Mouse (Mus musculus) midbrain, embryonic 10.5 days (tissue): ENCODE measurements around the gene Gm9970. TPM values are rescaled to one million over a fixed set of nuclear protein-coding genes. Genes with fewer than 3 reads are reported as not detected.

Experiments used
- polyA plus RNA-seq: library from polyadenylated mRNA; unstranded; fragments of >200 nt; fragmentation: Nextera tagmentation; extraction: Ambion mirVana; gene quantifications from 2 replicates; pipeline ENCODE4 v1.2.1, GENCODE M21; 2016

Gm9970 gene
- polyA plus RNA-seq, 1 experiment from 2014 or later, result 0.23 TPM

Other genes starting within 250 kb of the Gm9970 start
- gene Atraid, start 192.9 kb downstream of the Gm9970 start, polyA plus RNA-seq, result 80.5 and 99.6 TPM in 2 replicates
- 10.6 and 11.4 TPM in 2 replicates for gene Slc5a6, start 192.3 kb downstream of the Gm9970 start, polyA plus RNA-seq
- 52.4 and 53.3 TPM in 2 replicates for gene Cad, start 186.5 kb downstream of the Gm9970 start, polyA plus RNA-seq
- gene Dnajc5g, start 134.9 kb downstream of the Gm9970 start, polyA plus RNA-seq, result not detected in 2 replicates
- gene Slc30a3, start 133.0 kb downstream of the Gm9970 start, polyA plus RNA-seq, result 1.5 and 7.1 TPM in 2 replicates
- gene Trim54, start 124.5 kb downstream of the Gm9970 start, polyA plus RNA-seq, result not detected in 2 replicates
- gene Ucn, start 102.4 kb downstream of the Gm9970 start, polyA plus RNA-seq, result not detected in 2 replicates
- 58.7 and 64.5 TPM in 2 replicates for gene Mpv17, start 87.0 kb downstream of the Gm9970 start, polyA plus RNA-seq
- 1.7 and 2.1 TPM in 2 replicates for gene Gm29609, start 61.3 kb downstream of the Gm9970 start, polyA plus RNA-seq
- gene Gtf3c2, start 61.1 kb downstream of the Gm9970 start, polyA plus RNA-seq, result 120 and 124 TPM in 2 replicates
- 139 and 153 TPM in 2 replicates for gene Snx17, start 48.0 kb downstream of the Gm9970 start, polyA plus RNA-seq
- gene Eif2b4, start 47.8 kb downstream of the Gm9970 start, polyA plus RNA-seq, result 86.3 and 87.7 TPM in 2 replicates
- gene Zfp513, start 38.9 kb downstream of the Gm9970 start, polyA plus RNA-seq, result 11.5 and 13.8 TPM in 2 replicates
- 195 and 214 TPM in 2 replicates for gene Ppm1g, start 20.5 kb downstream of the Gm9970 start, polyA plus RNA-seq
- 160 and 171 TPM in 2 replicates for gene Nrbp1, start 368 bp downstream of the Gm9970 start, polyA plus RNA-seq
- 2.9 and 3.0 TPM in 2 replicates for gene Krtcap3, start 10.5 kb upstream of the Gm9970 start, polyA plus RNA-seq
- 33.8 and 40.6 TPM in 2 replicates for gene Ift172, start 49.9 kb upstream of the Gm9970 start, polyA plus RNA-seq
- 48.9 and 51.0 TPM in 2 replicates for gene Fndc4, start 54.8 kb upstream of the Gm9970 start, polyA plus RNA-seq
- gene Gckr, start 56.2 kb upstream of the Gm9970 start, polyA plus RNA-seq, result 0.24 TPM in 1 of 2 replicates, not detected in the other
- 80.4 and 90.3 TPM in 2 replicates for gene Zfp512, start 211.2 kb upstream of the Gm9970 start, polyA plus RNA-seq
- not detected in 2 replicates for gene 4930548H24Rik, start 244.5 kb upstream of the Gm9970 start, polyA plus RNA-seq